Mouse (Mus musculus) adrenal gland, adult 8-10 months (tissue): ENCODE measurements around the gene Zfp101. TPM values are rescaled to one million over a fixed set of nuclear protein-coding genes. Genes with fewer than 3 reads are reported as not detected.

Experiments
- DNase-seq: peaks from one replicate; pipeline ENCODE4 v3.0.0; 2022
- total RNA-seq, 4 experiments: library from RNA; stranded (reverse); gene quantifications; 2 replicates each; pipeline ENCODE4 v1.2.4; 2022

The Zfp101 gene
- total RNA-seq: 1 to 10 TPM; 6.6 to 9.7 (median 8.0) TPM

- DNase-seq: peak; percentile 93
These were observed at the start of gene Zfp101 for GRCm38 (mm10) chr17:33394182-33395034. TSS of gene Zfp101 (minus strand) at chr17:33394641.

DNA sequence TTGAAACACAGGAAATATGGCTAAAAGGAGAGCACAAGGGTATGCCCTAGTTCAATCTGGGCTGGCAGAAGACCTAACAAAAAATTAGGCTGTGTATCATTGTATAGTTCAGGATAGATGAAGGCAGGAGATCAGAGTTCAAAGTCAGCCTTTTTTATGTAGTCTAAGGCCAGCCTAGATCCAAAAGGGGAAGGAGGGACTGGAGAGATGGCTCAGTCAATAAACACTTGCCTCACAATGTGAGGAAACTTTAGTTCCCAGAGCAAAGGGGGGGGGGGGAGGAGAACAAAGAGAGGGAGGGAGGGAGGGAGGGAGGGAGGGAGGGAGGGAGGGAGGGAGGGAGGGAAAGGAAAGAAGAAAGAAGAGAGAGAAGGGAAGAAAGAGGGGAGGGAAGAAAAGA, 46.7 kb upstream of the Zfp101 start:
- no peak for DNase-seq

GRCm38 (mm10) chr17:33439922-33440321, 45.5 kb upstream of the Zfp101 start:
- no peak for DNase-seq

- peak; percentile 43 for DNase-seq
These were observed 44.7 kb upstream of the Zfp101 start for GRCm38 (mm10) chr17:33439148-33439547.

DNA sequence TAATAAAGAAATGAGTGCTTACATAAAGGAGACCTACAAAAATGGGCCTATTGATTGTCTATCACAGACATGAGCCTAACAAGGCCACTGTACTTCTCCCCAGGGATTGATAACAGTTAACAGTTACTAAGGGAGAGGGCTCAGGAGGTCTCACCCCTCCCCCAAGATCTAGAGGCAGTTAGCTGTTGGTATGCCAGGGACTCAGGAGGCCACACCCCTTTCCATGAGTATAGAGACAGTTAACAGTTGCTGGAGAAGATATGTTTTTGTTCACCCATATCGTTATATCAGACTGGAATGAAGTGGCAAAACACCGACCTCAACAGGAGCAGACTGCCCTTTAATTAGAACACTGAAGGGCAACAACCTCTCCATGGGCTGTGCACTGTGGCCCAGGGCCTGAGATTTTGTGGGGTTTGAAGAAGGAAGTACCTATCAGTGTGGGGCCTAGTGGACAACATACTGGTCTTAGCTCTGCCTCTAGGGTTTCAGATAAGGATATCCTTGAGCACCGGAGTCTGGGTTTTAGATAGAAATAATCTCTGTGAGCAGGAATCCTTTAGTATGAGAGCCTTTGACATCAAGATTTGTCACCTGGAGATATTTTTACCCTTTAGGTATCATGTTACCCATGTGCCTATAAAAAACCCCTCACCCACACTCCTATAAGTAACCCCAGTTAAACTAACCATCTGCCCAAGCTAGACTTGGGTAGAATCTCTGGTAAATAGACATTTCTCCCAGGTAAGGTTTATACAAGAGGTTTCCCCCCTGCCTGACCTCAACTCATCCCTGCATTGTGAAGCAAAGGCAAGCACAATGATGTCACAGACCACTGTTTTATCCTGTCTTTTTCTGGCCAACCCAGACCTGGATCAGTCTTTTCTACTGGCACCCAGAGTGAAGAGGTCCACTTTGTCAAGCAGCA, 37.8 kb upstream of the Zfp101 start, which contains the start of gene Actl9:
Actl9 (plus strand) TSS at position 878 of the 928 bp plus-strand sequence.
- DNase-seq: no peak

- DNase-seq: no peak
These were observed 2.2 kb downstream of the Zfp101 start for GRCm38 (mm10) chr17:33392271-33392670.

DNA sequence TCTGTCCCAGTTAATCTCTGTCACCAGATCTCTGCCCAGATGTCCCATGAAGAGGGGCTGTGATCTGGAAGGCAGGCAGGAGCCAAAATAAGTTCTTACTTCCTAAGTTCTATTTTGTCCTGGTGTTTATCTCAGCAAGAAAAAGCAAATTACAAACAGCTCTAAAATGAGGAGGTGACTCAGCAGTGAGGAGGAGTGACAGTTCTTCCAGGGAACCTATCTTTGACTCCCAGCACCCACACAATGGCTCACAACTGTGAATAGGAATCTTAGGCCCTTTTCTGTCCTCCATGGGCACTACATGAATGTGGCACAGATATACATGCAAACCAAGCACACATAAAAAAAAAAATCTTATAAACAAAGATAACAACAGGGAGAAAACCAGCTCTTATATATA, 8.7 kb downstream of the Zfp101 start:
- no peak for DNase-seq

DNA sequence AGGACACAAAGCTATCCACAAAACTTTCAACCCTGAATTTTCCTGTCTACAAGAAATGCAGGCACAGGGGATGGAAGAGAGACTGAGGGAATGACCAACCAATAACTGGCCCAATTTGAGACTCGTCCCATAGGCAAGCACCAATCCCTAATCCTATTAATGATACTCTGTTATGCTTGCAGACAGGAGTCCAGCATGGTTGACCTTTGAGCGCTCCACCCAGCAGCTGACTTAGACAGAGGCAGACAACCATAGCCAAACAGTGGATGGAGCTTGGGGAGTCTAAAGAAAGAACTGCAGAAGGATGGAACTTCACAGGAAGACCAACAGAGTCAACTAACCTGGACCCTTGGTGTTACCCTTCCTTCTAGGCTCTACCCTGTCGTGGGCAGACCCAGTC, 21.6 kb downstream of the Zfp101 start:
- DNase-seq: no peak

DNA sequence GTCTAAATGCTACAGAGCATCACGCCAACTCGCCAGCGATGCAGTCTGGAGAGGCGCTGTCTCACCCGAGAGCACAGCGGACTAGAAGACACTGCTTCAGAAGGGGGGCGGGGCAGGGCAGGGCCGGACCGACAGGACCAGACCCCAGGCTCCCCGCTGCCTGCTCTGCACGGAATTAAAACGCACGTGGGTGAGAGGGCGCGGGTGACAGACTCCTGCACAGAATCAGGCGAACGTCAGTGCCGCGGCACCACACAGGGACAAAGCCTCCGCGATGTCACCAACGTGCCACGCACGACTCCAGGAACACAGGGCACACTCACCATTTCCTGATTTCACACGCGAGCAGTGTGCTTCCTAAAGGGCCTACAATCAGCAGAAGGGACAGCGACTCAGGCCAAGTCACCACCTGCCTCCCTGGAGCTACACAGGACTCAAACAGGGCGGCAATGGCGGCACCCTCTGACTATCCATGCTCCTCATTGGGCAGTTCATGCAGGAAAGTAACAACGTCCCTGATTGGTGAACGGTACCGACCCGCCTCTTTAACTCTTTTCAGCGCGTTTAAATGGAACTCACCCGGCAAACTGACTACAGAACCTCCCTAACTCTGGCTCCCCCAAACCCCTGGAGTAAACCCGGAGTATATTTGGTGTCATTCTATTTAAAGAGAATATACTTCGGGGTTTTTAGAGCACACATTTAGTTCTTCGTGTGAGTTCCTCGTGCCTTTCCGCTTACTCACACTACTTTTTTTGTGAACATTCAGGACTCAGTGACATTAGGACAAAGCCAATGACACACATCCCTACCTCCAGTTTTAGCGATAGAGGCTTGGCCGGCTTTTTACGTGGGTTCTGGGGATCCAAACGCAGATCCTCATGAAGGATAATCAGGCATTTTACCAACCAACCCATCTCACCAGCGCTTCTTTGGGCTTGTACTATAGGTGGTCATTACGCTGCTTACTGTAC, 35.7 kb downstream of the Zfp101 start, which contains the start of gene Zfp81:
Zfp81 (minus strand) TSS at position 468 of the 974 bp plus-strand sequence.
- peak; percentile 82 for DNase-seq

DNA sequence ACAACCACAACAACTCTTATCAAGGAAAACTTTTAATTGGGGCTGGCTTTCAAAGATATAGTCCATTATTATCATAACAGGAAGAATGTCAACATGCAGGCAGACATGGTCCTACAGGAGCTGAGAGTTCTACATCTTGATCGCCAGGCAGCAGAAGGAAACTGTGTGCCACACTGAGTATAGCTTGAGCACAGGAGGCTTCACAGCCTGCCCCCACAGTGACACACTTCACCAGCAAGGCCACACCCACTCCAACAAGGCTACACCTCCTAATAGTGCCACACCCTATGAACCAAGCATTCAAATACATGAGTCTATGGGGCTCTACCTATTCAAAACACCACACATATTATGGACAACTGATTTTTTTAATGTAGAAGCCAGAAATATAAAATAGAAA, 41.5 kb downstream of the Zfp101 start:
- no peak for DNase-seq

Other genes starting within 250 kb of the Zfp101 start
- gene Olfr55, start 226.2 kb downstream of the Zfp101 start, total RNA-seq: not detected
- gene Olfr239, start 203.3 kb downstream of the Zfp101 start, total RNA-seq: not detected
- under 1 TPM in 3 of 4 experiments, not detected in 1; 0.05 to 0.17 (median 0.12) TPM for gene Olfr1564, start 173.0 kb downstream of the Zfp101 start, total RNA-seq
- gene Zfp955a, start 139.5 kb downstream of the Zfp101 start, total RNA-seq: 10 to 100 TPM in 2 of 4 experiments, 1 to 10 TPM in 2; 7.9 to 11.3 (median 9.6) TPM
- not detected for gene Olfr63, start 130.0 kb downstream of the Zfp101 start, total RNA-seq
- gene Zfp955b, start 105.1 kb downstream of the Zfp101 start, total RNA-seq: 10 to 100 TPM; 11.7 to 14.2 (median 13.0) TPM
- gene Zfp81, start 35.8 kb downstream of the Zfp101 start, total RNA-seq: 10 to 100 TPM in 2 of 4 experiments, 1 to 10 TPM in 2; 8.2 to 11.2 (median 10.5) TPM
- gene Actl9, start 38.3 kb upstream of the Zfp101 start, total RNA-seq: not detected
- gene Adamts10, start 129.6 kb upstream of the Zfp101 start, total RNA-seq: 10 to 100 TPM; 26.5 to 40.7 (median 30.1) TPM
- 10 to 100 TPM in 1 of 4 experiments, 1 to 10 TPM in 3; 4.3 to 11.1 (median 6.1) TPM for gene Myo1f, start 161.1 kb upstream of the Zfp101 start, total RNA-seq
- gene Zfp414, start 234.4 kb upstream of the Zfp101 start, total RNA-seq: 10 to 100 TPM; 35.0 to 68.4 (median 50.1) TPM
- 1 to 10 TPM in 2 of 4 experiments, under 1 TPM in 1, not detected in 1; 0.87 to 2.2 (median 2.1) TPM for gene Pram1, start 243.4 kb upstream of the Zfp101 start, total RNA-seq